Mouse (Mus musculus): ENCODE results near the gene Vmn2r34. TPM values are rescaled to one million over a fixed set of nuclear protein-coding genes. Genes with fewer than 3 reads are reported as not detected.
"Not testable (repeated sequence)": the region's sequence is repeated elsewhere in the genome, so short reads cannot be mapped to it uniquely, and the experiment has no call there.

Vmn2r34 gene
- polyA plus RNA-seq (2014; fragmentation: Nextera tagmentation; extraction: Ambion mirVana), result not detected in 2 replicates

- ATAC-seq (replicated peaks; ENCODE audit: low FRiP score); H3K36me3 ChIP-seq (ENCODE audit: control insufficient read depth, insufficient read depth, low read length); H3K4me2 ChIP-seq (ENCODE audit: low read depth, low read length, severe bottlenecking); DNase-seq (ENCODE audit: low spot score); H3K27ac ChIP-seq (ENCODE audit: low read depth, low read length); H3K4me1 ChIP-seq (replicated peaks; ENCODE audit: control insufficient read depth, insufficient read depth, low read length); H3K4me3 ChIP-seq (ENCODE audit: low read depth, low read length); H3K9me3 ChIP-seq (ENCODE audit: control insufficient read depth, low read length); H3K9ac ChIP-seq (ENCODE audit: low read length); H3K27me3 ChIP-seq (ENCODE audit: control insufficient read depth, insufficient read depth, low read length): not testable (repeated sequence)
- no CpG with 5 or more reads among the region's 2 CpGs for WGBS
Observed at GRCm38 (mm10) chr7:7689413-7689812, at the start of gene Vmn2r34. Gene Vmn2r34, minus strand, starts transcription at chr7:7689513.

- H3K9me3 ChIP-seq (ENCODE audit: control insufficient read depth, low read length); H3K4me1 ChIP-seq (replicated peaks; ENCODE audit: control insufficient read depth, insufficient read depth, low read length); H3K27ac ChIP-seq (ENCODE audit: low read depth, low read length); H3K9ac ChIP-seq (ENCODE audit: low read length); ATAC-seq (replicated peaks; ENCODE audit: low FRiP score); H3K36me3 ChIP-seq (ENCODE audit: control insufficient read depth, insufficient read depth, low read length); H3K4me2 ChIP-seq (ENCODE audit: low read depth, low read length, severe bottlenecking); H3K27me3 ChIP-seq (ENCODE audit: control insufficient read depth, insufficient read depth, low read length); H3K4me3 ChIP-seq (ENCODE audit: low read depth, low read length): not testable (repeated sequence)
- peak; percentile 16 for DNase-seq (ENCODE audit: low spot score)
- 85% methylated on average over 2 of the region's 2 CpGs for WGBS
Observed at GRCm38 (mm10) chr7:7674032-7674431, 15.3 kb downstream of the Vmn2r34 start.

Other genes starting within 250 kb of the Vmn2r34 start
- not detected in 2 replicates for gene Vmn2r32, start 209.5 kb downstream of the Vmn2r34 start, polyA plus RNA-seq (2014; fragmentation: Nextera tagmentation; extraction: Ambion mirVana)
- gene Vmn2r33, start 122.7 kb downstream of the Vmn2r34 start, polyA plus RNA-seq (2014; fragmentation: Nextera tagmentation; extraction: Ambion mirVana), result not detected in 2 replicates
- gene Vmn2r35, start 130.4 kb upstream of the Vmn2r34 start, polyA plus RNA-seq (2014; fragmentation: Nextera tagmentation; extraction: Ambion mirVana), result not detected in 2 replicates
- gene Vmn2r36, start 213.0 kb upstream of the Vmn2r34 start, polyA plus RNA-seq (2014; fragmentation: Nextera tagmentation; extraction: Ambion mirVana), result not detected in 2 replicates